Mouse (Mus musculus) adrenal gland, postnatal 14 days (tissue): ENCODE data around the gene Supt3. TPM values are rescaled to one million over a fixed set of nuclear protein-coding genes. Genes with fewer than 3 reads are reported as not detected.

Experiments used
- DNase-seq: peaks from one replicate; pipeline ENCODE4 v3.0.0; 2021; ENCODE audit warnings: mixed read lengths
- total RNA-seq: library from RNA; stranded (reverse); gene quantifications from 2 replicates; pipeline ENCODE4 v1.2.3, GENCODE M21; 2021

The Supt3 gene
- total RNA-seq, 1 experiment from 2014 or later, result 22.3 TPM

DNA sequence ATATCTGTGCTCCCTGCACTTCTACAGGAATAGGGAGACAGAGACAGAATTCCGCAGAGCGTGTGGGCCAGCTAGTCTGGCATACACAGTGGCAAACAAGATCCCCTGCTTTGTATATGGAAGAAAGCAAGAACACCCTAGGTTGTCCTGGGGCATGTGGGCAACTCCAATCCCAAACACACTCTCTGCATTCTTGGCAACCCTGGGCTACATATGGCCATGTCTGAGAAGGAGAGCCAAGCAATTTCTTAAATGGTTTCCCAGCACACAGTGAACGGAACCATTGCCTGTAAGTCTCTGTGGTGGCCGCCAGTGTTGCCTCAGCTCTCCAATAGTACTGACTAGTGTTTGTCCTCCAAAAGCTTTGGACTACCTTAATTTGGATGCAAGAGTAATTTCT lies 351.7 kb downstream of the Supt3 start:
- no peak for DNase-seq

DNA sequence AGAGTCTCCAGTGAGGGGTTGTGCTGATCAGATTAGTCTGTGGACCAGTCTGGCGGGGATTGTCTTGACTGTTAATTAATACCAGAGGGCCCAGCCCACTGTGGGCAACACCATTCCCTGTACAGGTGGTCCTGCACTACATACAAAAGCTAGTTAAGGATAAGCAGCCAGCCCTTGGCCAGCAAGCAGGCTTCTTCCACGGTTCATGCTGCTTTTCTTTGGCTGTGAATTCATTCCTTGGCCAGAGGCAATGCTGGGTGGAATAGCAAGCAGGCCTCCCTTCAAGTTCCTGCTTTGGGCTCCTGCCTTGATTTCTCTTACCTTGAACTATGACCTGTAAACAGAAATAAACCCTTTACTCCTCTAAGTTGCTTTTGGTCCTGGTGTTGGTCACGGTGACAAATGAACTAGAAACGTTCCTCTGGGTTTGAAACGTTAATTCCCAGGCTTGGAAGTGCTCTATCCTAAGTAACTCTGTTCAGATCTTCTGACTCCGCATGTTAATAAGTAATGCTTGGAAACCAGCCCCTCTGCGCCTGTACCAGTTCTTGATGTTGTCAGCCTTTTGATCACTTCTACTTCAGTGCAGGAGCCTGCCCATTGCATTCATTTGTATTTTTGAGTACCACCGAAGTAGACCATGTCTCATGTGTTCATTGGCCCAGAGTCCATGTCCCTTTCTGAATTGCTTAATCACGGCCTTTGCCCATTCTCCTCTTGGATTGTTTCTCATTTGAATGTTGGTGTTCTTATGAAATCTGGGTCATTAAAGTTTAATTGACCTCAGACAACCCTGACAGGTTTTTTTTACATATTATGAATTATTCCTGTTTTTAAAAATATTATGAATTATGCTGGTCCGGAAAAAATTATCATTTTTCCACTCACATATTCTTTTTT lies 356.8 kb downstream of the Supt3 start:
- no peak for DNase-seq

GRCm38 (mm10) chr17:45136491-45136890 lies 359.5 kb downstream of the Supt3 start:
- DNase-seq, result no peak

DNA sequence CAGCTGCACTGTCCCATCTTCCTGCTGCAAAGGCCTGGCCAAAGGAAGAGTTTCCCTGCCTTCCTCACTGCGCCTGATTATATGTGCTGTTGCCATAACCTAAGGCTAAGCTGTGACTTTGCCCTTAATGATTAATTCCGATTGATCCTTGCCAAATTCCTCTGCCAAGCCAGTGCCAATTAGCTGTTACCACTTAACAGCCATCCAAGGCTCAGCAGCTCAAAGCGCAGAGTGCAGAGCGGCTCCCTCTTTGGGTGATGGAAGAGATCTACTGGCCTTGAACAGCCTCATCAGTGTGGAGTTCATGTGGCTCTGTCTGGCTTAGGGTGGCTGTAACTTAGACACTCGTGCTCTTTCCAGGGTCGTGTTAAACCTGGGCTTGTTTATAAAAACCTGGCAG lies 366.1 kb downstream of the Supt3 start:
- no peak for DNase-seq

DNA sequence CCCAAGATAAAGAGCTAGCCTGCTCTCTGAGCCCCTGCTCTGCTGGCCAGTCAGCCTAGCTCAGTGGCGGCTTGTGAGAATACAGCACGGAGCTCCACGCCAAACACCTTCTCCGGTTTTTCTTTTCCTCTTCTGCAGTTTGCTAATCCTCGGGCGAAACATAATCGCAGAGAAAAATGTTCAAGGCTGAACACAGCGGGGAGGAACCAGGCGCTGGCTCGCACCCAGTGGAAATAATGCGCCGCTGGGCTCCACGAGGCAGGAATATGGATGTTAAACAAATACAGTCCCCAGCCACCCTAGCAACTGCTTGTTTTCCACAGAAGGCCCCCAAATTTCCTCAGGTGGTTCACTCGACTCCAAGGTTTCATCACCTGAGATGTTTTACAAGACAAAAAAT lies 367.7 kb downstream of the Supt3 start:
- DNase-seq, result no peak

- no peak for DNase-seq
Observed at GRCm38 (mm10) chr17:45151312-45151929, 374.5 kb downstream of the Supt3 start.

DNA sequence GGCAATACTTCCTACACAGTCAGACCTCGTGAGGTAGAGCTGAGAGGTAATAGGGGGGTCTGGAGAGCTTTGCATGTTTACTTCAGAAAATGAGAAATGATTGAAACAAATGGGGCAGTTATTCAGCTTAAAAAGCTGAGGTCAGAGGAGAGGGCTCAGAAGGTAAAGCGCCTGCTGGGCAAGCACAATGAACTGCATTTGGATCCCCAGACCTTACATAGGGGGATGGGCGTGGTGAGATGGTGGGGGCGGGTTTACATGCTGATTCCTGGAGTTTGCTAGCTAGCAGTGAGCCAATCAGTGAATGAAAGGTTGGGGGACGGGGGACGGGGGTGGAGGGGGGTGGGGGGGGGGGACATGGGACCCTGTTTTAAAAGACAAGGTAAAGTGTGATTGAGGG lies 376.8 kb downstream of the Supt3 start:
- DNase-seq, result no peak

DNA sequence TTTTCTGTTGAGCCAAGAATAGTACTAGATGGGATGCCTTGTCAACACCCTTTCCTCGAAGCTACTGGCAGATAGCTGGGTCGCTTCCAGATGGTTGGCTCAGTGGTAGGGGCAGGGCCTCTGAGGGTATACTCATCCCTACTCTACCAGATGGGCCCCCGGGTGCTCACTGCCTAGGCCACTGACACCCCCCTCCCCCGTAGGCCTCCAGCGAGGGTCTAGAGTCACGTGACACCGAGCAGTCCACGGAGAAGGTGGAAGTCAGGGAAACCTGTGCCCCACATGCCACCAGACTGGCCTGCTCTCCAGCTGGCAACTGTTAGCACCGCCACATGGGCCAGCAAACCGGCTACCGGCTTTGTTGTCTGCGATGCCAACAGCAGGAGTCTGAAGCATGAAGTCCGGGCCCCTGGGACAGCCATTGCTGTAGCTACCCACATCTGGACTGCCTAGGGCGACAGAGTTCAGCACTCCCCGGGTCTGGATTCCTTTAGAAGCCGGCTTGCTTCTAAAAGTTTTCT lies 381.3 kb downstream of the Supt3 start:
- DNase-seq, result peak; percentile 38

GRCm38 (mm10) chr17:45160651-45161050 lies 383.7 kb downstream of the Supt3 start:
- DNase-seq, result peak; percentile 16

- DNase-seq, result peak; percentile 83
Observed at GRCm38 (mm10) chr17:45165741-45166140, 388.8 kb downstream of the Supt3 start.

Other genes with a start within 250 kb of the Supt3 start
- 11.5 and 15.9 TPM in 2 replicates for gene Runx2, start 37.6 kb downstream of the Supt3 start, total RNA-seq